Mouse (Mus musculus): ENCODE data around the gene Ing1. TPM values are rescaled to one million over a fixed set of nuclear protein-coding genes. Genes with fewer than 3 reads are reported as not detected.

Gene Ing1
- polyA plus RNA-seq, 1 experiment from 2014 or later = 43.0 TPM

- Histone ChIP-seq H3K4me1 (peaks cover 4% of the 10 kb centered on the region; the same call in 1 of the 2 replicates), H3K9ac (replicated peaks) (no peak overlapping the region), H3K4me3 (replicated peaks) (no peak overlapping the region), H3K27me3 (replicated peaks) (no peaks in the 10 kb centered on the region), H3K9me3 (replicated peaks) (no peaks in the 10 kb centered on the region), H3K4me2 (no peak overlapping the region), H3K36me3 (peaks cover 8% of the 10 kb centered on the region; the same call in 1 of the 2 replicates), H3K27ac (replicated peaks) (no peak overlapping the region)
- 36% methylated on average over 14 of the region's 14 CpGs for WGBS
- peak; percentile 66 for ATAC-seq (ENCODE audit: low FRiP score)
These were observed 46.8 kb downstream of the Ing1 start for GRCm38 (mm10) chr8:11602006-11602680.

GRCm38 (mm10) chr8:11608848-11609247 lies 53.5 kb downstream of the Ing1 start:
- Histone ChIP-seq H3K9me3 (replicated peaks) (no peaks in the 10 kb centered on the region), H3K27me3 (replicated peaks) (no peaks in the 10 kb centered on the region), H3K27ac (replicated peaks) (no peak overlapping the region), H3K4me1 (no peaks in the 10 kb centered on the region), H3K4me3 (replicated peaks) (no peak overlapping the region), H3K4me2 (no peak overlapping the region), H3K9ac (replicated peaks) (no peak overlapping the region), H3K36me3 (peaks cover 60% of the 10 kb centered on the region)
- WGBS = 99% methylated on average over 9 of the region's 9 CpGs
- no peak for ATAC-seq (ENCODE audit: low FRiP score)

Other genes starting within 250 kb of the Ing1 start
- 35.4 and 43.7 TPM in 2 replicates for gene Col4a2, start 242.8 kb upstream of the Ing1 start, polyA plus RNA-seq (2015; fragmentation: Nextera tagmentation; extraction: Ambion mirVana)
- 79.3 and 96.2 TPM in 2 replicates for gene Col4a1, start 242.7 kb upstream of the Ing1 start, polyA plus RNA-seq (2015; fragmentation: Nextera tagmentation; extraction: Ambion mirVana)
- 1.00 and 3.0 TPM in 2 replicates for gene Rab20, start 76.9 kb upstream of the Ing1 start, polyA plus RNA-seq (2015; fragmentation: Nextera tagmentation; extraction: Ambion mirVana)
- 149 and 154 TPM in 2 replicates for gene Naxd, start 58.1 kb upstream of the Ing1 start, polyA plus RNA-seq (2015; fragmentation: Nextera tagmentation; extraction: Ambion mirVana)
- 26.8 and 27.7 TPM in 2 replicates for gene Cars2, start 4.8 kb upstream of the Ing1 start, polyA plus RNA-seq (2015; fragmentation: Nextera tagmentation; extraction: Ambion mirVana)
- 74.6 and 76.6 TPM in 2 replicates for gene Ankrd10, start 80.2 kb downstream of the Ing1 start, polyA plus RNA-seq (2015; fragmentation: Nextera tagmentation; extraction: Ambion mirVana)
- not detected in 2 replicates for gene 1700016D06Rik, start 145.5 kb downstream of the Ing1 start, polyA plus RNA-seq (2015; fragmentation: Nextera tagmentation; extraction: Ambion mirVana)
- 54.4 and 62.3 TPM in 2 replicates for gene Arhgef7, start 172.2 kb downstream of the Ing1 start, polyA plus RNA-seq (2015; fragmentation: Nextera tagmentation; extraction: Ambion mirVana)